Mouse (Mus musculus) heart, postnatal 4 days (tissue): ENCODE measurements at regions not wholly inside any gene's neighbourhood (a gene's known extent, or its start where the extent isn't known, plus 50 kb on each side); places are given as distances from the start of the nearest gene placed in this dataset.

ENCODE experiments used
- DNase-seq: peaks from one replicate; pipeline ENCODE4 v3.0.0; 2021

GRCm38 (mm10) chr12:52622398-52622797 lies 76.8 kb upstream of the Akap6 start:
- no peak for DNase-seq

- no peak for DNase-seq
Observed at GRCm38 (mm10) chr12:52623416-52624108, 75.6 kb upstream of the Akap6 start.

- no peak for DNase-seq
Observed at GRCm38 (mm10) chr12:52624871-52625270, 74.3 kb upstream of the Akap6 start.

- no peak for DNase-seq
Observed at GRCm38 (mm10) chr12:52628771-52629170, 70.4 kb upstream of the Akap6 start.

- DNase-seq: no peak
Observed at GRCm38 (mm10) chr12:52635121-52635878, 63.9 kb upstream of the Akap6 start.

GRCm38 (mm10) chr12:52636186-52636881 lies 62.8 kb upstream of the Akap6 start:
- DNase-seq: no peak

GRCm38 (mm10) chr12:52636920-52637319 lies 62.3 kb upstream of the Akap6 start:
- no peak for DNase-seq

GRCm38 (mm10) chr12:52637506-52638249 lies 61.5 kb upstream of the Akap6 start:
- peak; percentile 61 for DNase-seq

- no peak for DNase-seq
Observed at GRCm38 (mm10) chr12:52638461-52638860, 60.7 kb upstream of the Akap6 start.

GRCm38 (mm10) chr12:52644059-52644458 lies 55.1 kb upstream of the Akap6 start:
- DNase-seq: no peak
